Mouse (Mus musculus): ENCODE measurements around the gene Cfap99.

Gene Cfap99

DNA sequence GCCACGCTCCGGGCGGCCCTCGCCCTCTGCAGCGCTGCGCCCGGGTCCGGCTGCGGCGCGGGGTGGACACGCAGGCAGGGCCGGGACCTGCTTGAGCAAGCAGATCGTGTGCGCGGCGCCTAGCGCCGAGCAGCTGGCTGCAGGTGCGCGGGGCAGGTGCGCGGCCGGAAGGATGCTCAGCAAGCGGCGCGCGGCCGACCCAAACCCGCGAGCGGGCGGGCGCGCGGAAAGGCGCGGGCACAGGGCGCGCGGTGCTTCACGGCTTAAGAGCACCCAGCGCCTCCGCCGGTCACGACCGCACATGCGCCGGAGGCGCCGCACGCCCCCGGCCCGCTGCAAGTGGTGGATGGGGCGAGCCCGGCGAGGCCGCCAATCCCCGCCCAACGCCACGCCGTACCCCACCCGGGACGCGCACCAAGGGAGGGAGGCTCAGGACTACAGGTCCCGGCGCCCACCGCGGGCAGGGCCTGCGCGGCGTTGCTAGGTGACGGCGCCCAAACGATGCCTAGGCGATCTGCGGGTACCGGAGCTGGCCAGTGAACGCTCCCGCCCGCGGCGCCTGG lies at the start of gene Cfap99, which contains the start of gene Zfyve28:
Cfap99 (plus strand) TSS at position 447 of the 563 bp plus-strand sequence.
Zfyve28 (minus strand) TSS at position 296 of the 563 bp plus-strand sequence.
- peak; percentile 85 for DNase-seq (ENCODE audit: low read depth, low spot score)

DNA sequence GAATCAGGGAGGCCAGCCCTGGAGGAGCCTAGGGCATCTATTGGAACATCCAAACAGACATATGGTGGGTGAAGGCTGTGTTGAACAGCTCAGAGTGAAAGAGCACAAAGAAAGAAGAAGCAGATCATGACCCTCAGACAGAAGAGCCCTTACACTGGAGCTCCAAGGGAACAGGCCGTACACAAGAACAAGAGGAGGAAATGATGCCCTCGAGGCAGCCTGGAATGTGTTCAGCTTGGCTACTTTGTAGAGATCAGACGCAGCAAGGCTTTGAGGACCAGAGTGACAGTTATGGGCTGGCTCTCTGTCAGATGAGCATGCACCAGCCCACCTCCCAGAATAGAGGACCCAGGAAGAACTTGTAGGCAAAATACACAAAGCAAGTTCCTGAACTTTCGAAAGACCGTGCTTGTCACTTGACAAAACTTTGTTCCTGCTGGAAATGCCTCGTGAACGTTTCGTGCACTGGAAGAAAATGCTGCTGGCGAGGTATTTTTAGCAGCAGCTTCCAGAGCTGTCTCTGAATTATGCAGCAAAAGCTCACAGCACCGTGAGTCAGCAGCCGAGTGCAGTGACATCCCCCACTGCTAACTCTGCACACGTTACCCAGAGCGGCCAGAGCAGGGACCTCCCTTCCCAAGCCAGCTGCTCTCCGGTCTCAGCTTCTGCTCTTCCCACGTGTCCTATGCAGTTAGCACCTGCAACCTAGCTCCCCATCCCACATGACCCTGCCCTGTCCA lies 46.0 kb upstream of the Cfap99 start:
- no peak for DNase-seq (ENCODE audit: low read depth, low spot score)

DNA sequence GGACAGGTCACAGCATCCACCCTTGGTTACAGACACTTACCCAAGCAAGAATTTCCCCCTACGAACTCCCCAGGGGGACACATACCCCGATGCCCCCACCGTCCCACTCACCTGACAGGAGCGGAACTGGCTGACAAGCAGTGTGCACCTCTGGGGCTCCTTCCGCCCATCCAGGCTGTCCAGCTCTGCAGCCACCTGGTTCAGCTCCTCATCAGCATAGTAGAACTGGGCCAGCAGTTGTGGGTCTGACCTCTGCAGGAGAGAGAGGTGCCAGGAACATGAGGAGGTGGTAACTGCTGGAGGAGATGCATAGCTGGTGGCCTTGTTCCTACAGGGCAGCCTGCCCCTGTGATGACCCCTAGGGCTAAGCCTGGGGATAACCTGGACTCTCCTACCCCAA lies 45.3 kb upstream of the Cfap99 start:
- DNase-seq (ENCODE audit: low read depth, low spot score), result no peak

DNA sequence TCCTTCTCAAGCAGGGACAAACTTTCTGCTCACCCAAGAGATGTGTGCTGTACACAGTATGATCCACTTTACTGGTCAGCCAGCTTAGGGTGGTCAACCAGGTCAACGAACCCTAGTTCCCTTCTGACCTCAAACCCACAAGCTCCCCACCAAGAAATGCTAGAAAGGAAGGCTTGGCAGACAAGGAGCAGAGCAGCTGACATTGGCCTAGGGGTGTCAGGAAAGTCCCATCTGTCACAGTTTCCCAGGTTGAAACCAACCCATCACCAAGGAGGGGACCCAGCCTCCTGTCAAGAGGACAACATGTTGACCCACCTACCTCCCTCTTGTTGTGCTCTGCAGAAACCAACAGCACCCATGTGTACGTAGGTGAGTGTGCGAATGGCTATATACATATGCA lies 42.0 kb upstream of the Cfap99 start:
- DNase-seq (ENCODE audit: low read depth, low spot score), result no peak

DNA sequence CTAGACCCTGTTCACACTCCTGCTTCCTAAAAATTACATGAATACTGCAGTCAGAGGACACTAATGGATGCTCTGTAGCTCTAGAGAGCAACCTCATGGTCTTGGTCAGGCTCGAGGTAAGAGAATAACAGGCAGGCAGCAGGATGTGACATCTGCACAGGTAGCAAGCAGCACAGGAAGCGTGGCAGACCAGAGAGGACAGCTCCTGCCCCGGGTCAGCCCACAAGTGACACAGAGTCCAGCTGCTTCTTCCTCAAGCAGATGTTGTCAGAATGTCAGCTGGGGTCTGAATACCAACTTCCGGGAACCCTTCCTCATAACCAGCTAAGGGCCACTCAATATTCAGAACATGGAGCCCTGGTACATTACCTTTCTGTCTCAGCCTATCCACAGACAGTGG lies 39.3 kb upstream of the Cfap99 start:
- no peak for DNase-seq (ENCODE audit: low read depth, low spot score)

DNA sequence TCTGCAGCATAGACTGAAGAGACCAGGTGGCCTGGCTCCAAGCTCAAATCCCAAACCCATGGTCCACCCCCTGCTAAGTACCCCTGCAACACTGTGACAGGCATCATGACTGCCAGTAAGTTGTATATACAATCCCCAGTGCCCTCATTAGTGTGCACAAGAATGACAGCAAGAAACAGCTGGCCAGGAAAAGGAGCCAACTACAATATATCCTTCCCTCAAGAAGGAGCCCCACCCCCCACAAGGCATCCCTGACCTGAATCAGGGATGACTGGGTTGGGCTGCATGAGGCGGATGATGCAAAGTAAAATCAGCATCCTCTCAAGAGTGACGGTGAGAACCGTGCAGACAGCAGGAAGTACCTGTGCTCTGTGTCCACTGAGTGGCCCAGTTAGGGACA lies 38.3 kb upstream of the Cfap99 start:
- no peak for DNase-seq (ENCODE audit: low read depth, low spot score)

DNA sequence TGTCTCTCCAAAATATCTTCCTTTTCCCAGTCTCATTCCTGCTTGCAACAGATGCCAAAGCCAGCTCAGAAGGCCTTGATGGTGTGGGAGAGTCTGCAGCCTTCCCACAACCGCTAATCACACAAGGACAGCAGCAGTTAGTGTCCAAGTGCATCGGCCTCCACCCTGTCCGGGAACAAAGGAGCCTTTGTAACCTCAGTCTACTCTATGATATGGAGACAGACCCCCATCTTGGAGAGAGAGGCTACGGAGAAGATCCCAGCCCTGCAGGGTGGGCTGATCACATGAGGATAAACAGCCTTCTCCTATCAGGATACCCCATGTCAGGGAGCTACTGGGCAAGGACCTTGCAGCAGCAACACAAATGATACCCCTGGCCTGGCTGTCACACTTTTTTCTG lies 36.6 kb upstream of the Cfap99 start:
- no peak for DNase-seq (ENCODE audit: low read depth, low spot score)

DNA sequence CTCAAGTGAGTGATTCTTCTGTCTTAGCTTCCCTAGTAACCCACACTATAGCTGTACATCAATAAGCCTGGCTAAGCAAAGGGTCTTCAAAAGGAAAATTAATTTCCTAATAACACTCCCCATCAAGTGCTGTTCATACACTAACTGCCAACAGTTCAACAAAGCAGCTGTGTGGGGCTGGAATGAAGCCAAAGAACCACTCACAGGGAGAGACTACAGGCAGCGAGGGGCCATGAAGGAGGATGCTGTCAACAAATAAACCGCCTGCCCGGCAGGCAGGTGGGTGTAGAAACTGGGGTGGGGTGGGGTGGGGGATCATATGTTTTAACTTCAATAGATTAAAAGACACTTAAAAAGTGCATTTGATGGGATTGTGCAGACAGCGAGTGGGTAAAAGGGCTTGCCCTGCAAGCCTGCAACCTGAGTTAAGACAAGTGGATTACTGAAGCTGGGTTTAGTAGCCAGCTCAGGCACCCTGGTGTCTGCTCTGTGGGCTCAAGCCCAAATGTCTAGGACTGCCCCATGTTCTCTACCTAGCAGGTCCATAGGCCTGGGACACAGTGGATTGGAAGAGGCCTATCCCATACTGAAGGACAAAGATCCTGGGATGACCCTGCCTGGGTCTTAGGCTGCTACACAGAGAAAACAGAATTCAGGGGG lies 36.0 kb upstream of the Cfap99 start:
- DNase-seq (ENCODE audit: low read depth, low spot score), result no peak

DNA sequence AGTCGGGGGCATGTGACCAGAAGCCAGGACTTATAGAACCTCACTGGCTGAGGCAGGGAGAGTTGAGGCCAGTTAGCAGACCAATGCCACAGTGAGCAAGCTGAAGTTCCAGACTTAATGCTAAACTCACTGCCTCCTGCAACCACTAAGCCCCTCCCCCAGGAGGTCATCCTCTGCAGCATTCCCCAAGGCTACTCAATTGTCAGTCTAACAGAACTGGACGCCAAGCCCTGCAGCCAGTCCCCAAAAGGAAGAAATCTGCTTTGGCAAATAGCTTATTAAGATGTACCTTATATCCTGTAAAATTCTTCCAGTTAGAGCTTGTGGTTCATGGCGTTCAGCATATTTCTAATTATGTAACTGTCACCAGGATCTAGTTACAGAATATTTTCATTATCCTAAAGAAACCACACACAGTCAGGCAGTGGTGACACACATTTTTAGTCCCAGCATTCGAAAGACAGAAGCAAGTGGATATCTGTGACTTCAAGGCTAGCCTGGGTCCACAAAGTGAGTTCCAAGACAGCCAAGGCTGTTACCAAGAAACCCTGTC lies 35.4 kb upstream of the Cfap99 start:
- no peak for DNase-seq (ENCODE audit: low read depth, low spot score)

DNA sequence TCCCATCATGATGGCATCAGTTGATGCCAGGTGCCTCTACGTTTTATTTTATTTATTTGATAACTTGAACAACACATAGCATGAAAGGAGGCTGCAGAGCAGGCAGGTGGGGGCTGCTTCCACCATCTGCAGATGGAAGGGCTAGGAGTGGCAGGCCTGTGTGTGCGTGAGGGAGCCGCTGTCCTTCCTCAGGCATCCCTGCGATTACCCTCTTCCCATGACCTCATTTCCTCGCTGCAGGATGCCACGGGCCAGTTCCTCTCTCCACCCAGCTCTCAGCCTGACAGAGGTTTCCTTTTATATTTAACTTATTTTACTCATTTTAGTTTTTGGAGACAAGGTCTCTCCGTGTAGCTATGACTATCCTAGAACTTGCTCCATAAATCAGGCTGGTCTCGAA lies 34.1 kb upstream of the Cfap99 start:
- no peak for DNase-seq (ENCODE audit: low read depth, low spot score)

DNA sequence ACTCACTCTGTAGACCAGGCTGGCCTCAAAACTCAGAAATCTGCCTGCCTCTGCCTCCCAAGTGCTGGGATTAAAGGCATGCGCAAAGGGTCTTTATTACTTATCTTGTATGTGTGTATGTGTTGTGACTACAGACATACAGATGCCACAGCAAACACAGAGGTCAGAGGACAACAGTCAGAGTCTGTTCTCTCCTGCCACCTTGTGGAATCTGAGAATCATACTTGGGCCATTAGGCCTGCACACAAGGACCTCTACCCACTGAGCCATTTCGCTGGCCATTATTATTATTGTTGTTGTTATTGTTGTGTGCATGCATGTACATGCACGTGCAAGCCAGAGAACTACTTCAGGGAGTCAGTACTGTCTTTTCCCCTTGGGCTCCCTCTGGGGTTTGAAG lies 33.2 kb upstream of the Cfap99 start:
- DNase-seq (ENCODE audit: low read depth, low spot score), result no peak

DNA sequence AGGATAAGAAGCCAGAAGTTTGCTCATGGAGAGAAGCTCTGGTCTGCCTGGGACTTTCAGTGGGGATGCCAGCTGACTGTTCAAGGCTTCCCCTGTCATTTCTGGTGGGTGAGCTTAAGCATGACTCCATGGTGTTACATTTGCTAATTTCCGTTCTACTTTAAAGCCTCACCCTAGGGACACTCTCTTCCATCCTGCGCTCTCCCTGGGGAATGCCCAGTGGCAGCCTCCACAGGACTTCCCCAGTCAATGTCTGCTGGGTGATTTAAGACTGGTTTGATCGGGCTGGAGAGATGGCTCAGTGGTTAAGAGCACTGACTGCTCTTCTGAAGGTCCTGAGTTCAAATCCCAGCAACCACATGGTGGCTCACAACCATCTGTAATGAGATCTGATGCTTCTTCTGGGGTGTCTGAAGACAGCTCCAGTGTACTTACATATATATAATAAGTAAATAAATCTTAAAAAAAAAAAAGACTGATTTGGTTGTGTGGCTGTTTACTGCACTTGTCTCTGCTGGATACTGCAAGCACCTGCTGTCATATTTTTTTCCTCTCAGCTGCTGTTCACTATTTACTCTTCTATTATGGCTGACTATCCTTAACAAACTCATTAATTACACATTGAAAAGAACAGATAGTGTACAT lies 29.1 kb upstream of the Cfap99 start:
- DNase-seq (ENCODE audit: low read depth, low spot score), result no peak

DNA sequence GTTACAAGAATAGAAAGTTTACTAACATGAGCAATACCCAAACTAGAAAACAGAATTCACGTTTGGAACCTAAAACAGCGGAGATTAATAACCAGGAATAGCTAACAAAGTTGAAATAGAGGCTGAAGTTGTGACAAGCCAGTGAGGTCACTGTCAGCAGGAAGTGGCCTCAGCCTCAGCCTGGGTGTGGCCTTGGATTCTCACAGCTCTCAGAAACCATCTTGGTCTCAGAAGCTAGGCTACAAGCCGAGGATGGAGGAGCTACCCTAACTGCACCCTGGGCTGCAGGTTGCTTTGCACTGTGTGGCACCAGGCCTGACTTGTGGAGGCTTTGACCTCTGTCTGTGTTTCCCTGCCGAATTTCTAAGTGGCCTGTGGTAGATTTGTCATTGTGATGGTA lies 22.3 kb upstream of the Cfap99 start:
- no peak for DNase-seq (ENCODE audit: low read depth, low spot score)

DNA sequence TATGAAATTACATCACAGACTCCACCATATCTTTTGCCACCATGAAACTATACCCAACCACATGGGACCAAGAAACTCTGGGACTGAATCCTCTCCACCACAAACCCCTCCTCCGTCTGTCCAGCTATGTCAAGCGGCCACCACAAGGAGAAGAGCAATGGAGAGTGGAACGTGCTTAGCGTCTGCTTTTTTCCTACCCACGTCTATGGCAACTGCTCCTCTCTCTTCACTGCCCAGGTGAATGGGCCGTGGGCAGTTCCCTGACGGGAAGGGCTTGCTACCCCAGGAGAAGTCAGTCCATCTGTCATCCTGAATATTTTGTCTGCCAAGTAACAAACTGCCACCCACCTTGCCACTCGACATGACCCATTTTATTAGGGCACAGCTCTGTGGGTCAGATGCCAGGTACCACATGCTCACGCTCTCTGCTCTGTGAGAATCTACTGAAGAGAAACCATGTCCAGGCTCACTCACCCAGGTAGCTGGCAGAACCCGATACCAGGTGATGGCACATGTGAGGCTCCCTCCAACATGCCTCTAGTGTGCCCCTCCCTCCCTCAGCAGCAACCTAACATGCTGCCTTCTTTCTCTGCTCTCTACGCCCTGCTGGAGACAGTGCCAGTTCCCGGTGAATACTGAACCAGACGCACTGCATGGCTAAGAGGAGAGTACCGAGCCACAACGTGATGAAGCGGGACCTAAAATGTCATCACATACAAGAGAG lies 19.0 kb upstream of the Cfap99 start:
- DNase-seq (ENCODE audit: low read depth, low spot score), result no peak

DNA sequence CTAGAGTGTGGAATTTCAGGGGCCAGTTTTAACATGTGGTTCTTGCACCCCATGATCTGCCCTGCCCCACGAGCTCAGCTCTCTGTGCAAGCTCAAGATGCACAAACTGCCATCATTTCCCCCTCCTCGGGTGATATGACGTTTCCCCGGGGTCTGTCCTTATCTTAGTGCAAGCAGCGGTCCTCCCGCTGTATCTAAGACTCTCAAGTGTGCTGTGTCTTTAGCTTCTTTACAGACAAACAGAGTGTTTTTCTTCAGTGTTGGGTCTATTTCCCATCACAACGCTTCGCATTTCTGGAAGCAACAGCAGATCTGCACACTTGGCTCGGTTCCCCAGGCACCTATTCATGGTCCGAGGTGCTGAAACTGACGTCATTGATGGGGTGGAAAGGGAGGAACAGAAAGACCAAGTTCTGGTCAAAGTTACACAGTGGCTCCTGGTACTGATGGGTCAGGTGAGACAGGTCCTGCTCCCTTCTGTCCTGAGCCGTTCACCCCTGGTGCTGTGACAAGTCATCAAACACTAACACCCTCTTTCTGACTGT lies 18.4 kb upstream of the Cfap99 start:
- no peak for DNase-seq (ENCODE audit: low read depth, low spot score)

DNA sequence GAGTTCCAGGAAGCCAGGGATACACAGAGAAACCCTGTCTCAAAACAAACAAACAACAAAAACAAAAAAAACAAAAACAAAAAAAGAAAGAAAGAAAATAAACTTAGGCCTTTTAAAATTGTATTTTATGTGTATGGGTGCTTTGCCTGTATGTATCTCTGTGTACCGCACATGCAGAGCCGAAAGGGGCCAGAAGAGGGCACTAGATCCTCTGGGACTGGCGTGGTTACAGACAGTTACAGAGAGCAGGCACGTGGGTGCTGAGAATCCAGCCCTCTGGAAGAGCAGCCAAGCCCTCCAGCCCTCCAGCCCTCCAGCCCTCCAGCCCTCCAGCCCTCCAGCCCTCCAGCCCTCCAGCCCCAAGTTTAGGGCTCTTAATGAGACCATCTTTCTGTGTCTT lies 16.7 kb upstream of the Cfap99 start:
- no peak for DNase-seq (ENCODE audit: low read depth, low spot score)

DNA sequence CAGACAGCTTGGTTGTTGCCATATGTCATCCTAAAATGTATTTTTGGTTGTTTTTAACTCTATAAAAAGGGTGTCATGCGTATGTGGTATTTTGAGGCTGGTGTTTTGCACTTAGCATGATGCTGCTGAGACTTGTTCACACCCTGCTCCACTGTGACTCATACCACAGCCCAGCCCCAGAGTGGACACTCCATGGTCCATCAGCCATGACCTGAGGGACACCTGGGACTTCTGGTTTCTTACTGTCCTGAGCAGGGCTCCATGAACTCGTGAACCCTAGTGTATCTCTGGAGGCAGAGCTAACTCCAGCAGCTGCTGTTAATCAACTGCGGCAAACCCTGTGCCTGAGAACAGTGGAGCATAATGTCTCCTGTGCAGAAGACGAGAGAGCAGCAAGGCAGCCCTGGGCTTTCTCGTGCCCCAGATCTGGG lies 15.1 kb upstream of the Cfap99 start:
- no peak for DNase-seq (ENCODE audit: low read depth, low spot score)

DNA sequence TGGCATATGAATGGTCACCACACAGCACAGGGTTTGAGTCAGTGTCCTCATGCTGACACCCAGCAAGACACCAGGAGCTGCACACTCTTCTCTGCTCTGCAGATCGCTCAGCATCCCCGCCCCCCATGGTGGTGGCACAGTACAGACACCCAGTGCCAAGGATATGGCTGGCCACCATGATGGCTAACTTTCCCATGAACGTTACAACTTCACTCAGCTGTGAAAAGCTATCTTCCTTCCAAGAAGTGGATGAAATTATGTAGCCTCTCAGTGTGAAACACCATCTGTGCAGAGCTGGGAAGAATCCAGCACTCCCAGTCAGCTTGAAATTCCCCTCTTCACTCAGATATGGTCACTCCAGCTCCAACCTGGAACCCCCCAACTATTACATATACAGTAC lies 14.1 kb upstream of the Cfap99 start:
- DNase-seq (ENCODE audit: low read depth, low spot score), result no peak

DNA sequence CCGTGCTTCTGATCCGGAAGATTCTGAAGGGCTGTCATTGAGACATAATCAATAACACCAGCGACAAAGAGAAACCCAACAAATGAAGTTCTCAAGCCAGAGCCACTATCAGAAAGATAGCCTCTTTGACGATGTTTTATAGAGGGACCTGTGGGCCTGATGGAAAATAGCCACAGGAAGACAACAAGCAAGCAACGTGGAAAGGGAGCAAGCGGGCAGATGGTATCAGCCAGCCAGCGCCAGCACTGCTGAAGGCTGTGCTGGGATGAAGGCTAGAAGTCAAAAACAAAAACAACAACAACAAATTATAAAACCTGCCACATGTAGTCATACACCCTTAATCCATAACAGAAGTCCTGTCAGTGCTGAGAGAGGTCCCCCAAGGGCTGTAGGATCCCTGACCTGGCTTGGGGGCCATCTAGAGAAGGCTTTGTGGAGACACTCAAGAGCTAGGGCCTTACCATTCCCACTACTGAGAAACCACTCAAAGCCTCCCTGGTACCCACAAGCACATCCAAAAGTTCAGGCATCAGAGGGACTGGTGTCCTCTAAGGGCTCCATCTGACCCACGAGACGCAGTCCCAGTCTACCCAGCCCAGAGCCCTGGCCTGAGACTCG lies 13.6 kb upstream of the Cfap99 start:
- no peak for DNase-seq (ENCODE audit: low read depth, low spot score)

DNA sequence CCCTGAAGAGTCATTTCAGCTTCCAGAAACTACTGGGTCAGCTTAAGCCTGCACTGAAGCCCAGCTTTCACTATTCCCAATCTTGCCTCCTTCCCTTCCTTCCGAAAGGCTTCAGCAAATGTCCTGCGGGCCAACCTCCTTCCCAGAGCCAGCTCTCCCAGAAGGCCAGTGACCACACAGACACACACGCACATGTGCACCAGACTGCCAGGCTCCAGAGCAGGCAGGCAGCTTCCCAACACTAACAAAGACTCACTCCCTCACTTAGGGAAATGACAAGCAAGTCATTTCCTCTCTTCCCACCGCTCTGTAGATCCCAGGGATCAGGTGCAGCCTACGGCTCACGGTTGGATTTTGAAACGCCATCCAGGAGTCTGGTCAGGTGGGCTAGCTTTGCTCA lies 12.2 kb upstream of the Cfap99 start:
- no peak for DNase-seq (ENCODE audit: low read depth, low spot score)

DNA sequence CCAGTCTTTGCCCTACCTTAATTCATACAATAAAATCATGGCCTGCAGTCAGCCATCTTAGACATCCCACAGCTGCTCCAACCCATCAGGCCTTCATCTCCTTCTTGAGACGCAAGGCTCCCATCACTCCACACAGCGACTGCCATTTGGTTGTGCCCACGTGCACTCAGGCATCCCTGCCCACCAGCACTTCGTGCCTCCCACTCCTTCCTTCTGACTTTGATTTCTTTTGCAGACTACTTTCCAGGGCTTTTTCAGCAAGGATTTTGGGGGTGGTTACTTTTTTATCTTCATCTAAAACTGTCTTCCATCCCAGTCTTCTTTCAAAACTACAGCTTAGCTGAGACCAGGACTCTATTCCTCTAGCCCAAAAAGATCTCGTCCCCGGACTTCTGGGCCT lies 11.7 kb upstream of the Cfap99 start:
- DNase-seq (ENCODE audit: low read depth, low spot score), result no peak

All from embryo, embryonic 11.5 days (tissue).